Mouse (Mus musculus): Measurements from ENCODE around the gene Ptch2.

Gene Ptch2

GRCm38 (mm10) chr4:117095551-117096452, at the start of gene Ptch2:
Gene Ptch2 (plus strand): TSS chr4:117096075.
- peak; percentile 65 to 75 for DNase-seq (ENCODE audit: low spot score in 2 of 2)

- no peak for DNase-seq (ENCODE audit: low spot score in 2 of 2)
Measured at GRCm38 (mm10) chr4:117048836-117049235, 47.0 kb upstream of the Ptch2 start.

- DNase-seq (ENCODE audit: low spot score in 2 of 2), result no peak
Measured at GRCm38 (mm10) chr4:117049485-117049884, 46.4 kb upstream of the Ptch2 start.

DNA sequence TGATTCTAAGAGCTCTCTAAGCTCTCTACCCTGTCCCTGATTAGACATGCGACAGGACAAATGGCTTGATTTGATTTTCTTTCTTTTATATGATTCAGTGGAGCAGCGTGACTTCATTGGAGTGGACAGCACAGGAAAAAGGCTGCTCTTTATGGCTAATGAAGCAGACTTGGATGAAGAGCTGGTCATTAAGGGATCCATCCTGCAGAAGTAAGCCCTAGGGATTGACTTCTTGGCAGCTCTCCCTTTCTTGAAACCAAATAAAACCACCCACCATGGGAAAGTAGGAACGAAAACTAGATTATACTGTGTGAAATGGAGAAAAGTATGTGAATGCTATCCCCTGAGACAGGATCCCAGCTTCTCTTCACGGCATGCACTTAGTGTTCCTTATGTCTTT, 43.2 kb upstream of the Ptch2 start:
- no peak for DNase-seq (ENCODE audit: low spot score in 2 of 2)

- DNase-seq (ENCODE audit: low spot score in 2 of 2), result no peak
Measured at GRCm38 (mm10) chr4:117053956-117054355, 41.9 kb upstream of the Ptch2 start.

DNA sequence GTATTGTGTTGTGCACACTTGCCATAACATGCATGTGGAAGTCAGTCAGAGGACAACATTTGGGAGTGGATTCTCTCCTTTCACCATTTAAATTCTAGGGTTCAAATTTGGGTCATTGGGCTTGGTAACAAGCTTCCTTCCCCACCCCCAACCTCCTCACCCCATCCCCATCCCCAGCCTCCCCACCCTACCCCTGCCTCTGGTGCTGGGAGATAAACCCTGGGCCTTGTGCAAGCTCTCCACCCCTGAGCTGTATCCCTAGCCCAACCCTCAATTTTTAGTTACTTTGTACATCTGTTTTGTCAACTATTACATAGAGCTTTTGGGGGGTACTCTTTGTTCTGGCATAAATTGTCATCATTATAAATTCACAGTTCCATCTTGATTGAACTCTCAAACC, 39.8 kb upstream of the Ptch2 start:
- DNase-seq (ENCODE audit: low spot score in 2 of 2), result no peak

DNA sequence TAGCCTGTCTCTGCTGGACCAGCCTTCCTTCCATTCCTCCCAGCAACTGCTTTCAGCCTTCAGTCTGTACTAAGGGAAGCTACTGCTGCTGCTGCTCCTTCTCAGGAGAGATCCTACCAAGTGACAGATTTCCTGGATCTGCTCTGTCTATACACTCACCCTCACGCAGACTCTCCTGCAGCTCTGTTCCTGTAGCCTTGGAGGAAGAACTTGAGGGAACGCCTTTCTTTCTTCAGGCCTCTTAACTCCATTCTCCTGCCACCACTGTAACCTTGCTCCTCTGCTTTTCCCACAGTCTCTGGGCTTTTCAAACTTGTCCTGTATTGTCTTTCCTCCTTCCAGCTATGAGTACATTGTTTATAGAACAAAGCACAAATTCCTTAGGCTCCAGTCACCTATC, 39.4 kb upstream of the Ptch2 start:
- no peak for DNase-seq (ENCODE audit: low spot score in 2 of 2)

DNA sequence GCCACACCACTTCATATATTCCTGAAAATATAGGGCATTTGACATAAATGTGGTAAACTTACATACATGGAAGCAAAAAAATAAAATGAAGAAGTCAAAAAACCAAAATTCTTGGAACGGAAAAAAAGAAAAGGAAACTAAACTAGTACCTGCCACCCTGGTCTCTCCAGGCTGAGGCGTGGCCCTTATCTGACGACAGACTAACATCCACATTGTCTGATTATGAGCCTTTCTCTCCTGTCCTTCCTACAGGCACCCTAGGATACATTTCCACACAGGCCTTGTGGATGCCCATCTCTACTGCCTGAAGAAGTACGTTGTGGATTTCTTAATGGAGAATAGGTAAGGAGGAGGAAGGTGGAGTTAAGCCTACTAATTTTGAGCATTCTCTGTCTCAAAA, 37.4 kb upstream of the Ptch2 start:
- no peak for DNase-seq (ENCODE audit: low spot score in 2 of 2)

DNA sequence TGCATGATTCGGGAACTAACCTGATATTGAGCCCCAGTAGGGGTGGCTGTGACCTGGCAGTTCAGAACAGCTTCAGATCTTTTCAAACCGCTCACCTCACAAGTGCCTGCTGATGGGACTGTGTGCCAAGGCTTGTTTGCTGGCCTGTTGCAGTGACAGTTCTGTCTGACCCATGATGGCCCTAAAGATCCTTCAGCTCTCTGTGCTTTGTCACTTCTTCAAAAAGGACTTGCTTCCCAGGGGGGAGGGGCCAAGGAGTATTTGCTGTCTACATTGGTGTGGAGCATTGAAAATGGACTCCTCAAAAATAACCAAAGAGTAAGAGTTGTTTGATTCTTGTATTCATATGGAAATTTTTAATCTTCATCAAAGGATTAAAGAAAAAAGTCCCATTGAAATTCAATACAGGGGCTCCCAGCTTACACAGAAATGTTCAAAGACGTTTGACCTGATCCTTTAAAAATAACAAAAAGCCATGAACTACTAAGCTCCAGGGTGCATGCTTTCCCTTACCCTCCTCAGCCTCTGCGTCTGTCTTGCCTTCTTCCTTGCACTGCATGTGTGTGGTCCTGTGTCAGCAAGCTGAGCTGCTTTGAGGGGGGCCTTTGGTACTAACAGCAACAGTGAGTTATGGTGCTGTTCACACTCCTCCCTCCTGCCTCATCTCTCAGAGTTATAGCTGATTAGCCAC, 33.0 kb upstream of the Ptch2 start:
- DNase-seq (ENCODE audit: low spot score in 2 of 2), result no peak

DNA sequence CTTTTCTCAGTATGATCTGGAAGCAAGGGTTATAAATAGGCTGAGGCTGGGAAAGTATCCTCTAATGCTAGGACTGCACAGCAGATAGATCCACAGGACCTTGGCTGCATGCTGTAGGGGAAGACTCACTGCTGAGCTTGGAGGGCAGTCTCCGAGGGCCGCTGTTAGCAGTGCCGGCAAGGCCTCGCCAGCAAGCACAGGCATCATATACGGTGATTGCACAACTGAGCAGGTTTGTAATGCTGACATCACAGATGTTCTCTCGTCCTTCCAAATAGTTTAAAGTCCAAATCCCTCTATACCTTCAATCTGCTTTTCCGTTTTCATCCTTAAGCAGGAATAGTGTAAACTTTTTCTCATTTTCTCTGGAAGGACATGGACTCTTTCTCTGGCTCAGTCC, 27.8 kb upstream of the Ptch2 start:
- no peak for DNase-seq (ENCODE audit: low spot score in 2 of 2)

DNA sequence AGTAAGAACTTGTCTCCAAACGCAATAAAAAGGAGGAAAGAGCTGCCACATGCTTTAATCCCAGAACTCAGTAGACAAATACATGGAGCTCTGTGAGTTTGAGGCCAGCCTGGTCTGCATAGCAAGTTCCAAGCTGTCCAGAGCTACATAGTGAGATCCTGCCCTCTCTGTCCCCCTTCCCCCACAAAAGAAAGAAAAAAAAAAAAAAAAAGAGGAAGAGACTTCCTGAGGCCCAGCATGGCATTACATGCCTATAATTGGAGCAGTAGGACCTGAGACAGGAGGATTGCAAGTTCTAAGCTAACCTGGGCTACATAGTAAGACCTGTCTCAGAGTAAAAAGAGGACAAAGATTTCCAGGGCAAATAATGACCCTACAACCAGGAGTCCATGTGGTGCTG, 26.2 kb upstream of the Ptch2 start:
- no peak for DNase-seq (ENCODE audit: low spot score in 2 of 2)

DNA sequence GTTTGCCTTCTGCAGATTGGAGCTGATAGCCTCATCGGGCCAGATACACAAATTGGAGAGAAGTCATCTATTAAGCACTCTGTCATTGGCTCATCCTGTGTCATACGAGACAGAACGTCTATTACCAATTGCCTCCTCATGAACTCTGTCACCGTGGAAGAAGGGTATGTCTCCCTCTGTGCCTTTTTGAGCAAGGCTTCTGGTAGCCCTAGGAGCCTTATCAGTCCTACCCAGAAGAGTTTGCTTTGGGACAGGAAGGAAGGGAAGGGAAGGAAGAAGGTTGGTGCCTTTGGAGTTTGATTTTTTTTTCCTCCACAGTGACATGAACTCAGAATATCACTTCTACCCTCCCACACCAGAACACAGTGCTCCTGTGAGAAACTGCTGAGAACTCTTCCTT, 25.3 kb upstream of the Ptch2 start:
- DNase-seq (ENCODE audit: low spot score in 2 of 2), result no peak

- no peak for DNase-seq (ENCODE audit: low spot score in 2 of 2)
Measured at GRCm38 (mm10) chr4:117071183-117071582, 24.7 kb upstream of the Ptch2 start.

DNA sequence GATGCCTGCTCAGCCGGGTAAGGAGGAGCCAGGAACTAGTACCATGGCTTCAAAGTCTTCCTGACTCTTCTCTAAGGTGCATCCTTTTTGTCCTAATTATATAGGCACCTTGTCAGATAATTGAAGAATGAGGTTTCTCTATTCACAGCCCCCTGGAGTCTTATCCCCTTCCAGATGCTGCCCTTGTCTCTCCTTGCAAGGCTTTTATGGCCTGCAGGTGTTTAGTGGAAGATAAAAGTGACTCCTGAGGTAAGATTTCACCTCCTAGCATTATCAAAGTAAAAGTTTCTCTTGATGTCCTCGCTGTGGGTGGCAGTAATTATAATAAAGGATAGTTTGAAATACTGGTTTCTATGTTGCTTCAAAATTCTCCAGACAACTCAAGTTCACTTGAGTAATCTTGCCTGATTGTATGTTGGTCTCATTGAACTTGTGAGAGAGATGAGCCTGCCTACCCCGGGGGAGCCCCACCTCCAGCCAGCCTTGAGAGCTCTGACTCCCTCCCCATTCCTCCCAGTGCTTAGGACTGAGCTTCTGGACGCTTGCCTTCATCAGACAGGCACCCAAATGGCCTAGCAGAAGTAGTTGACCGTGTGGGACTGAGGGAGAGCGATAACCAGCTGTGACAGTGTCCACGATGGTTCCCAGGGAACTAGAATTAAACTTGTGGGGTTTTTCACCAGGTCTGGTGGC, 7.8 kb upstream of the Ptch2 start:
- DNase-seq (ENCODE audit: low spot score in 2 of 2), result no peak

DNA sequence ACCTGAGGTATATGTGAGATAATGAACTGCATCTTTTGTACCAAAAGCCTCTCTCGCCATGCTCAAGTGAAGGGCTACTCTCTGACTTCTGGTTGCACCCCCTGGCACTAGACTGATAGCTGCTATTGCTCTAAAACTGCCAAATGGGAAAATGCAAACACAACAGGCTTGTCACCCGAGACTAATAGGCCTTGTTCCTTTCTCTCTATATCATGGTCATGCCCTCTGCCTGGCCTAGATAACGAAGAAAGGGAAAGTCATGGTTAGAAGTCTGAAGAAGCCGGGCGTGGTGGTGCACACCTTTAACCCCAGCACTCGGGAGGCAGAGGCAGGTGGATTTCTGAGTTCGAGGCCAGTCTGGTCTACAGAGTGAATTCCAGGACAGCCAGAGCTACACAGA, 5.3 kb upstream of the Ptch2 start:
- no peak for DNase-seq (ENCODE audit: low spot score in 2 of 2)

- no peak for DNase-seq (ENCODE audit: low spot score in 2 of 2)
Measured at GRCm38 (mm10) chr4:117094626-117095361, 1.1 kb upstream of the Ptch2 start.

DNA sequence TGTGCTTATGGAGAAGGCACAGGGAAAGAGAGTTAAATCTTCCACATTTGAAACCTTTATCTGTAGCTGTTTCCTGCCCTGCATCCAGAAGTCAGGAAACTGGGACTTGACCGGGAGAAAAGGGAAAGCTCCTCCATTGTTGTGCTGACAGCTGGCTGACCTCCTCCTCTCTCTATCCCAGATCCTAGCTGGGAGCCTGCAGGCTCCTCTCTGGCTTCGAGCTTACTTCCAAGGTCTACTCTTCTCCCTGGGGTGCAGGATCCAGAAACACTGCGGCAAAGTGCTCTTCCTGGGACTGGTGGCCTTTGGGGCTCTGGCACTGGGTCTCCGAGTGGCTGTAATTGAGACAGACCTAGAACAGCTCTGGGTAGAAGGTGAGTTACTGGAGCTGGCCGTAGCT, 791 bp downstream of the Ptch2 start:
- no peak for DNase-seq (ENCODE audit: low spot score in 2 of 2)

GRCm38 (mm10) chr4:117097969-117098763, 2.3 kb downstream of the Ptch2 start:
- DNase-seq (ENCODE audit: low spot score in 2 of 2), result no peak

- DNase-seq (ENCODE audit: low spot score in 2 of 2), result no peak
Measured at GRCm38 (mm10) chr4:117098764-117099036, 2.8 kb downstream of the Ptch2 start.

DNA sequence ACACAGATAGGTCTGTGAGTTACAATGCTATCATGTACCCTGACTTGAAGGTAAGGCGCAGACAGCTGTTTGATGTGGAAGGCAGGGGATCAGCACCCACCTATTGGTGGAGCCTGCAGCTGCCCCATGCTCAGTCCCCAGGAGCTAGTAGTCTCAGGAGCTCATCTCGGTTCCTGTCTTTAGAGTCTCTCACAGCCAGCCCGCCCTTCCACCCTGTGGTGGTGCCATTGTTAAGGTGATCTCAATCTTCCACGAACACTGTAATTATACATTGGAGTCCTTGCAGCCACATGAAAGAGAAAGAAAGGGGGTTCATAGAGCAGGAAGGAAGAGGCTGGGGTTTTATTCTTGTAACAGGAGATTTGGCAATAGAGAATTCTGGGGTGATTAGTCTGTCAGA, 4.2 kb downstream of the Ptch2 start:
- no peak for DNase-seq (ENCODE audit: low spot score in 2 of 2)

GRCm38 (mm10) chr4:117101218-117101617, 5.3 kb downstream of the Ptch2 start:
- peak in 1 of 2 experiments; percentile 25 for DNase-seq (ENCODE audit: low spot score in 2 of 2)
